Mouse (Mus musculus): ENCODE results near the gene Slfn9.

DNA sequence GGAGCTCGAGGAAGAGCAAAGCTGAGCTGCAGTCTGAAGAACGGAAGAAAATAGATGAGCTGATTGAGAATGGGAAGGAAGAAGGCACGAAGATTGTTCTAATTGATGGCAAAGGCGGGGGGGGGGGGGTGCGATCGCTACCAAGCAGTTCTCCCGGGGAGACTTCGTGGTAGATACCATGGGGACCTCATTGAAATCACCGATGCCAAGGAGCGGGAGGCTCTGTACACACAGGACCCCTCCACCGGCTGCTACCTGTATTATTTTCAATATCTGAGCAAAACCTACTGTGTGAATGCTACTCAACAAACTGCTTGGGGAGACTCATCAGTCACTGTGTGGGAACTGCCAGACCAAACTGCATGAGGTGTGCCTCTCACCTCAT lies 20.0 kb downstream of the Slfn9 start:
- TF ChIP-seq FLI1 (IDR thresholded peaks at IDR 0.05; ENCODE audit: low read length), result no peak
- TF ChIP-seq GATA1 (IDR thresholded peaks at IDR 0.05; ENCODE audit: borderline replicate concordance, low read length), result no peak
